Mouse (Mus musculus) heart, postnatal 0 days (tissue): ENCODE measurements around the gene Cep112. TPM values are rescaled to one million over a fixed set of nuclear protein-coding genes. Genes with fewer than 3 reads are reported as not detected.

Source experiments
- ATAC-seq: fragments of 200-750 bp; cut with Nextera tagmentation; 2 replicates; pipeline ENCODE4 v1.8.0; 2017; ENCODE audit warnings: low read depth, moderate number of reproducible peaks, moderate library complexity; ENCODE audit not compliant: insufficient read depth
- DNase-seq: peaks from one replicate; pipeline ENCODE4 v3.0.0-alpha.2; 2016; ENCODE audit warnings: low spot score
- H3K27ac ChIP-seq: fragments of 300-500 bp; sonication (generic); 2 replicates; pipeline ENCODE4 v1.5.1; 2014; ENCODE audit warnings: low read depth, mild to moderate bottlenecking
- H3K27me3 ChIP-seq: fragments of 300-500 bp; sonication (generic); 2 replicates; pipeline ENCODE4 v1.6.1; 2014; ENCODE audit warnings: low read length, mixed read lengths; ENCODE audit not compliant: control insufficient read depth, insufficient read depth
- H3K36me3 ChIP-seq: fragments of 300-500 bp; sonication (generic); replicated peaks from 2 replicates; pipeline ENCODE4 v1.6.1; 2014; ENCODE audit warnings: low read length, mixed read lengths; ENCODE audit not compliant: control insufficient read depth, insufficient read depth
- H3K4me1 ChIP-seq: fragments of 300-500 bp; sonication (generic); 2 replicates; pipeline ENCODE4 v1.6.1; 2014; ENCODE audit warnings: antibody characterized with exemption; ENCODE audit not compliant: control insufficient read depth, insufficient read depth
- H3K4me2 ChIP-seq: fragments of 300-500 bp; sonication (generic); 2 replicates; pipeline ENCODE4 v1.6.1; 2014; ENCODE audit warnings: low read depth, mild to moderate bottlenecking, low read length, moderate library complexity
- H3K4me3 ChIP-seq: fragments of 300-500 bp; sonication (generic); 2 replicates; pipeline ENCODE4 v1.5.1; 2014; ENCODE audit warnings: low read depth, low read length
- H3K9ac ChIP-seq: fragments of 300-500 bp; sonication (generic); replicated peaks from 2 replicates; pipeline ENCODE4 v1.6.1; 2014; ENCODE audit warnings: low read depth, low read length, mixed read lengths
- H3K9me3 ChIP-seq: fragments of 300-500 bp; sonication (generic); replicated peaks from 2 replicates; pipeline ENCODE4 v1.6.1; 2016; ENCODE audit warnings: low read length; ENCODE audit not compliant: control insufficient read depth
- CTCF ChIP-seq: IDR thresholded peaks from 2 replicates; pipeline ENCODE4 v1.5.1; 2016; ENCODE audit warnings: antibody characterized with exemption, control low read depth, low read depth
- EP300 ChIP-seq: IDR thresholded peaks from 2 replicates; pipeline ENCODE4 v1.6.1; 2016; ENCODE audit warnings: antibody characterized with exemption, low read depth
- WGBS: fragments of 180-500 bp; shearing (Covaris S2); extraction: QIAGEN DNeasy Blood & Tissue Kit; methylation state at CpG from one replicate; pipeline ENCODE4 v1.1.7; 2014; 5-methylcytosine and 5-hydroxymethylcytosine counted together
- polyA plus RNA-seq: library from polyadenylated mRNA; unstranded; fragments of >200 nt; fragmentation: Nextera tagmentation; extraction: Ambion mirVana; gene quantifications from 2 replicates; pipeline ENCODE4 v1.2.1, GENCODE M21; 2015
- total RNA-seq: library from RNA; depleted of rRNA; stranded (reverse); fragments of >200 nt; gene quantifications from 2 replicates; pipeline ENCODE4 v1.2.3, GENCODE M21; 2014; ENCODE audit warnings: low replicate concordance

Cep112 gene
- total and polyA plus RNA-seq, 2 experiments from 2014 or later: 1.2 to 5.8 TPM

GRCm38 (mm10) chr11:108606836-108607235, 181.8 kb downstream of the Cep112 start:
- no peak overlapping the region for H3K4me3 ChIP-seq
- H3K9me3 ChIP-seq: no peaks in the 10 kb centered on the region
- no peaks in the 10 kb centered on the region for H3K27me3 ChIP-seq
- TF ChIP-seq EP300 (no peak), CTCF (no peak)
- no peak for DNase-seq
- H3K4me2 ChIP-seq: no peak overlapping the region
- H3K27ac ChIP-seq: no peak overlapping the region
- H3K9ac ChIP-seq: no peak overlapping the region
- ATAC-seq: no peak
- H3K4me1 ChIP-seq: no peaks in the 10 kb centered on the region
- H3K36me3 ChIP-seq: no peaks in the 10 kb centered on the region; the same call in 1 of the 2 replicates

- H3K27ac ChIP-seq: no peak overlapping the region
- 0 out of 2 replicates have a peak, but pooled peaks cover under 1% of the 10 kb centered on the region for H3K9me3 ChIP-seq
- TF ChIP-seq CTCF (no peak), EP300 (no peak)
Measured at GRCm38 (mm10) chr11:108620628-108621433, 195.8 kb downstream of the Cep112 start.

GRCm38 (mm10) chr11:108621434-108621901, 196.5 kb downstream of the Cep112 start:
- TF ChIP-seq EP300 (no peak), CTCF (no peak)
- DNase-seq: no peak
- 0 out of 2 replicates have a peak, but pooled peaks cover 4% of the 10 kb centered on the region for H3K9me3 ChIP-seq
- no peaks in the 10 kb centered on the region for H3K27me3 ChIP-seq
- ATAC-seq: no peak
- no peaks in the 10 kb centered on the region for H3K36me3 ChIP-seq
- H3K4me1 ChIP-seq: peaks cover 2% of the 10 kb centered on the region; the same call in 1 of the 2 replicates
- WGBS: 86% methylated on average over 9 of the region's 9 CpGs
- no peak overlapping the region for H3K9ac ChIP-seq
- no peak overlapping the region for H3K27ac ChIP-seq
- H3K4me3 ChIP-seq: no peak overlapping the region
- H3K4me2 ChIP-seq: no peak overlapping the region

More at GRCm38 (mm10) chr11:108620628-108621433, 195.8 kb downstream of the Cep112 start:
- 82% methylated on average over 7 of the region's 7 CpGs for WGBS
- no peak; the same call in 1 of the 2 replicates for ATAC-seq
- Histone ChIP-seq H3K4me1 (peaks cover 2% of the 10 kb centered on the region; the same call in 1 of the 2 replicates), H3K36me3 (no peaks in the 10 kb centered on the region), H3K9ac (no peak overlapping the region), H3K27me3 (no peaks in the 10 kb centered on the region), H3K4me2 (no peak overlapping the region), H3K4me3 (no peak overlapping the region)
- DNase-seq: no peak

GRCm38 (mm10) chr11:108625546-108626232, 200.7 kb downstream of the Cep112 start:
- DNase-seq: no peak
- Histone ChIP-seq H3K9me3 (0 out of 2 replicates have a peak, but pooled peaks cover 4% of the 10 kb centered on the region), H3K27ac (no peak overlapping the region), H3K4me2 (no peak overlapping the region), H3K4me3 (no peak overlapping the region), H3K36me3 (no peaks in the 10 kb centered on the region), H3K9ac (no peak overlapping the region), H3K27me3 (no peaks in the 10 kb centered on the region), H3K4me1 (no peaks in the 10 kb centered on the region)
- 61% methylated on average over 5 of the region's 5 CpGs for WGBS
- no peak for TF ChIP-seq EP300
- no peak for TF ChIP-seq CTCF
- no peak for ATAC-seq

DNA sequence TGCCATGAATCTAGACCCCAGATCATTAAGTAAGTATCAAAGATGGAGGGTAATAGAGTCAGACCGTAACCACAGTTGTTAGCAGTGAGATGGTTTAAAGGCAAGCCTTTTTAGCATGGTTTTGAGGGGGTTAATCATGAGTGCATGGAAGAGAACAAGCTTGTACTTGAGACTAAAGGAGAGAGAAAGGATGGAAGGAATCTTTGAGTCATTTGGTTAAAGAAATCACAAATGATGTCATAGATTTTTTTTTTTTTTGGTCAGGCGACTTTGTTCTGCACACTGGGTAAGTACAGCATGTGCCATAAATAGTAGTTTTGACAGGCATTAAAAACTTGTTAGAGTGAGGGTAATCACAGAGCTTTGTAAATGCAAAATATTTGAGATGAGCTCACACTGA, 212.8 kb downstream of the Cep112 start:
- Histone ChIP-seq H3K36me3 (no peaks in the 10 kb centered on the region), H3K27ac (no peak overlapping the region)
- no peak; the same call in 1 of the 2 replicates for ATAC-seq

More for the DNA sequence above, 212.8 kb downstream of the Cep112 start:
- Histone ChIP-seq H3K9ac (no peak overlapping the region), H3K9me3 (no peaks in the 10 kb centered on the region), H3K27me3 (no peaks in the 10 kb centered on the region), H3K4me1 (no peaks in the 10 kb centered on the region), H3K4me2 (no peak overlapping the region), H3K4me3 (no peak overlapping the region)
- WGBS: 62% methylated on average over 2 of the region's 2 CpGs
- DNase-seq: peak; percentile 32
- TF ChIP-seq CTCF (no peak), EP300 (no peak)
